Mouse (Mus musculus): Measurements from ENCODE around the gene Zfp114. TPM values are rescaled to one million over a fixed set of nuclear protein-coding genes. Genes with fewer than 3 reads are reported as not detected.

The Zfp114 gene
- polyA plus RNA-seq, 1 experiment, result 0.07 TPM

- Histone ChIP-seq H3K4me1 (ENCODE audit: control insufficient read depth, insufficient read depth, insufficient read length) (no peaks in the 10 kb centered on the region), H3K27ac (ENCODE audit: insufficient read depth, low read length) (no peak overlapping the region), H3K4me3 (ENCODE audit: extremely low read depth, insufficient read depth, insufficient read length) (peak overlapping the region; percentile 56; the same call in 1 of the 2 replicates), H3K27me3 (ENCODE audit: control insufficient read depth, insufficient read depth, low read length) (no peaks in the 10 kb centered on the region), H3K36me3 (ENCODE audit: control insufficient read depth, insufficient read depth, low read length) (no peaks in the 10 kb centered on the region)
- 24% methylated on average over 6 of the region's 6 CpGs for WGBS
- TF ChIP-seq POLR2A (IDR thresholded peaks at IDR 0.05; ENCODE audit: low read depth, low read length) (no peak), CTCF (IDR thresholded peaks at IDR 0.05; ENCODE audit: extremely low read depth, insufficient read depth, insufficient read length, insufficient replicate concordance) (no peak)
- no peak for DNase-seq (ENCODE audit: low read depth in 1 of 2, low spot score in 2 of 2)
Observed at GRCm38 (mm10) chr7:24175337-24175711, 464 bp downstream of the Zfp114 start.

GRCm38 (mm10) chr7:24187611-24188010, 12.8 kb downstream of the Zfp114 start:
- 28% methylated on average over 1 of the region's 1 CpGs for WGBS
- Histone ChIP-seq H3K4me3 (ENCODE audit: extremely low read depth, insufficient read depth, insufficient read length) (no peak overlapping the region), H3K36me3 (ENCODE audit: control insufficient read depth, insufficient read depth, low read length) (no peaks in the 10 kb centered on the region), H3K27ac (ENCODE audit: insufficient read depth, low read length) (no peak overlapping the region), H3K4me1 (ENCODE audit: control insufficient read depth, insufficient read depth, insufficient read length) (no peaks in the 10 kb centered on the region; the same call in 1 of the 2 replicates), H3K27me3 (ENCODE audit: control insufficient read depth, insufficient read depth, low read length) (no peaks in the 10 kb centered on the region)
- DNase-seq (ENCODE audit: low read depth in 1 of 2, low spot score in 2 of 2), result no peak
- TF ChIP-seq POLR2A (IDR thresholded peaks at IDR 0.05; ENCODE audit: low read depth, low read length) (no peak), CTCF (IDR thresholded peaks at IDR 0.05; ENCODE audit: extremely low read depth, insufficient read depth, insufficient read length, insufficient replicate concordance) (no peak)

GRCm38 (mm10) chr7:24188901-24189570, 14.2 kb downstream of the Zfp114 start:
- TF ChIP-seq POLR2A (IDR thresholded peaks at IDR 0.05; ENCODE audit: low read depth, low read length), result no peak
- no peak for TF ChIP-seq CTCF (IDR thresholded peaks at IDR 0.05; ENCODE audit: extremely low read depth, insufficient read depth, insufficient read length, insufficient replicate concordance)
- 76% methylated on average over 4 of the region's 4 CpGs for WGBS
- Histone ChIP-seq H3K27ac (ENCODE audit: insufficient read depth, low read length) (no peak overlapping the region), H3K27me3 (ENCODE audit: control insufficient read depth, insufficient read depth, low read length) (no peaks in the 10 kb centered on the region), H3K4me3 (ENCODE audit: extremely low read depth, insufficient read depth, insufficient read length) (no peak overlapping the region), H3K4me1 (ENCODE audit: control insufficient read depth, insufficient read depth, insufficient read length) (no peaks in the 10 kb centered on the region; the same call in 1 of the 2 replicates), H3K36me3 (ENCODE audit: control insufficient read depth, insufficient read depth, low read length) (no peaks in the 10 kb centered on the region)
- DNase-seq (ENCODE audit: low read depth in 1 of 2, low spot score in 2 of 2), result no peak

- no peak overlapping the region for H3K4me3 ChIP-seq (ENCODE audit: extremely low read depth, insufficient read depth, insufficient read length)
- H3K4me1 ChIP-seq (ENCODE audit: control insufficient read depth, insufficient read depth, insufficient read length), result no peaks in the 10 kb centered on the region; the same call in 1 of the 2 replicates
- 5% methylated on average over 5 of the region's 5 CpGs for WGBS
- no peaks in the 10 kb centered on the region for H3K27me3 ChIP-seq (ENCODE audit: control insufficient read depth, insufficient read depth, low read length)
- H3K27ac ChIP-seq (ENCODE audit: insufficient read depth, low read length), result no peak overlapping the region
- TF ChIP-seq CTCF (IDR thresholded peaks at IDR 0.05; ENCODE audit: extremely low read depth, insufficient read depth, insufficient read length, insufficient replicate concordance) (no peak), POLR2A (IDR thresholded peaks at IDR 0.05; ENCODE audit: low read depth, low read length) (no peak)
- no peak for DNase-seq (ENCODE audit: low read depth in 1 of 2, low spot score in 2 of 2)
- H3K36me3 ChIP-seq (ENCODE audit: control insufficient read depth, insufficient read depth, low read length), result no peaks in the 10 kb centered on the region
Observed at GRCm38 (mm10) chr7:24189571-24189944, 14.7 kb downstream of the Zfp114 start.

- no peak overlapping the region for H3K27ac ChIP-seq (ENCODE audit: insufficient read depth, low read length)
- no peaks in the 10 kb centered on the region; the same call in 1 of the 2 replicates for H3K4me1 ChIP-seq (ENCODE audit: control insufficient read depth, insufficient read depth, insufficient read length)
- no peak overlapping the region for H3K4me3 ChIP-seq (ENCODE audit: extremely low read depth, insufficient read depth, insufficient read length)
- DNase-seq (ENCODE audit: low read depth in 1 of 2, low spot score in 2 of 2), result no peak
- no peak for TF ChIP-seq POLR2A (IDR thresholded peaks at IDR 0.05; ENCODE audit: low read depth, low read length)
- TF ChIP-seq CTCF (IDR thresholded peaks at IDR 0.05; ENCODE audit: extremely low read depth, insufficient read depth, insufficient read length, insufficient replicate concordance), result no peak
- H3K27me3 ChIP-seq (ENCODE audit: control insufficient read depth, insufficient read depth, low read length), result no peaks in the 10 kb centered on the region
- WGBS, result 91% methylated on average over 2 of the region's 2 CpGs
- no peaks in the 10 kb centered on the region for H3K36me3 ChIP-seq (ENCODE audit: control insufficient read depth, insufficient read depth, low read length)
Observed at GRCm38 (mm10) chr7:24191361-24191760, 16.5 kb downstream of the Zfp114 start.

GRCm38 (mm10) chr7:24193157-24193556, 18.3 kb downstream of the Zfp114 start:
- DNase-seq (ENCODE audit: low read depth in 1 of 2, low spot score in 2 of 2), result no peak
- H3K27ac ChIP-seq (ENCODE audit: insufficient read depth, low read length), result no peak overlapping the region
- no peaks in the 10 kb centered on the region for H3K36me3 ChIP-seq (ENCODE audit: control insufficient read depth, insufficient read depth, low read length)
- H3K27me3 ChIP-seq (ENCODE audit: control insufficient read depth, insufficient read depth, low read length), result no peaks in the 10 kb centered on the region
- TF ChIP-seq POLR2A (IDR thresholded peaks at IDR 0.05; ENCODE audit: low read depth, low read length), result no peak
- TF ChIP-seq CTCF (IDR thresholded peaks at IDR 0.05; ENCODE audit: extremely low read depth, insufficient read depth, insufficient read length, insufficient replicate concordance), result no peak
- 87% methylated on average over 3 of the region's 3 CpGs for WGBS
- H3K4me3 ChIP-seq (ENCODE audit: extremely low read depth, insufficient read depth, insufficient read length), result no peak overlapping the region
- H3K4me1 ChIP-seq (ENCODE audit: control insufficient read depth, insufficient read depth, insufficient read length), result no peaks in the 10 kb centered on the region; the same call in 1 of the 2 replicates

- H3K27me3 ChIP-seq (ENCODE audit: control insufficient read depth, insufficient read depth, low read length), result no peaks in the 10 kb centered on the region
- DNase-seq (ENCODE audit: low read depth in 1 of 2, low spot score in 2 of 2), result no peak
- no peaks in the 10 kb centered on the region for H3K36me3 ChIP-seq (ENCODE audit: control insufficient read depth, insufficient read depth, low read length)
- 90% methylated on average over 4 of the region's 4 CpGs for WGBS
- no peak for TF ChIP-seq CTCF (IDR thresholded peaks at IDR 0.05; ENCODE audit: extremely low read depth, insufficient read depth, insufficient read length, insufficient replicate concordance)
- TF ChIP-seq POLR2A (IDR thresholded peaks at IDR 0.05; ENCODE audit: low read depth, low read length), result no peak
- H3K4me1 ChIP-seq (ENCODE audit: control insufficient read depth, insufficient read depth, insufficient read length), result no peaks in the 10 kb centered on the region
- no peak overlapping the region for H3K27ac ChIP-seq (ENCODE audit: insufficient read depth, low read length)
- no peak overlapping the region for H3K4me3 ChIP-seq (ENCODE audit: extremely low read depth, insufficient read depth, insufficient read length)
Observed at GRCm38 (mm10) chr7:24196961-24197360, 22.1 kb downstream of the Zfp114 start.

All from spleen, adult 2 months (tissue).